Mouse (Mus musculus) spleen, adult 2 months (tissue): ENCODE measurements at regions not wholly inside any gene's neighbourhood (a gene's known extent, or its start where the extent isn't known, plus 50 kb on each side); places are given as distances from the start of the nearest gene placed in this dataset.

Experiments
- CTCF ChIP-seq: fragments of 200-500 bp; IDR thresholded peaks from 2 replicates; pipeline ENCODE4 v1.5.1; 2011; ENCODE audit warnings: mild to moderate bottlenecking, inconsistent platforms; ENCODE audit not compliant: insufficient read depth, insufficient read length, insufficient replicate concordance; ENCODE audit errors: extremely low read depth
- POLR2A ChIP-seq: fragments of 200-500 bp; IDR thresholded peaks from 2 replicates; pipeline ENCODE4 v1.6.1; 2011; ENCODE audit warnings: low read depth, low read length, inconsistent platforms

DNA sequence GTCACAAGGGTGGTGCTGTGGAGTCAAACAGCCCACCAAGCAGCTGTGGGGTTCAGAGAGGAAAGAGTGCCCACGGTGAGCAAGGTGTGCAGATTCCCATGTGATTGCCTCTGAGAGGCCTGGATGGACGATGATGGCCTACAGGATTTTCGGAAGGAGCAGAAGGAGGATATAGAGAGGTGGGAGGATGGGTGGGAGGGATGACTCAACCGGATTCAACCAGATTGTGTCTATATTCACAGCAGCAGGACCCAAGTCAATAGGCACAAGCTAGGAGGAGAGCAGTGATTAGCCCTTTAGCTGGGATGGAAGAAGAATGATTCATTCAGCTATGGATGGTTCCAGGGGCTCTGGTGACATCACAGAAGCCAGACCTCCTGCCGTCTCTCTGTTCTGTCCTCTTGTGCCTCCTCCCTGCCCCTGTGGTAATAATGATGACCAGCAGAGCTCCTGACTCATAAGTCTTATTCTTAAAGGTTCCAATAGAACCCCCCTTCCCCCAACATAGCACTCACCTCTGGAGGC is 82.6 kb upstream of the Stx16 start:
- no peak for TF ChIP-seq CTCF
- TF ChIP-seq POLR2A: no peak
